Mouse (Mus musculus) B cell, adult 62 days (primary cell): ENCODE measurements around the gene Msh6. TPM values are rescaled to one million over a fixed set of nuclear protein-coding genes. Genes with fewer than 3 reads are reported as not detected.

Source experiments
- total RNA-seq: library from RNA; stranded (reverse); gene quantifications from 4 replicates; pipeline ENCODE4 v1.2.4, GENCODE M21; 2023

Gene Msh6
- 26.3 to 32.4 TPM (median 30.1 TPM) in 4 replicates for total RNA-seq

DNA sequence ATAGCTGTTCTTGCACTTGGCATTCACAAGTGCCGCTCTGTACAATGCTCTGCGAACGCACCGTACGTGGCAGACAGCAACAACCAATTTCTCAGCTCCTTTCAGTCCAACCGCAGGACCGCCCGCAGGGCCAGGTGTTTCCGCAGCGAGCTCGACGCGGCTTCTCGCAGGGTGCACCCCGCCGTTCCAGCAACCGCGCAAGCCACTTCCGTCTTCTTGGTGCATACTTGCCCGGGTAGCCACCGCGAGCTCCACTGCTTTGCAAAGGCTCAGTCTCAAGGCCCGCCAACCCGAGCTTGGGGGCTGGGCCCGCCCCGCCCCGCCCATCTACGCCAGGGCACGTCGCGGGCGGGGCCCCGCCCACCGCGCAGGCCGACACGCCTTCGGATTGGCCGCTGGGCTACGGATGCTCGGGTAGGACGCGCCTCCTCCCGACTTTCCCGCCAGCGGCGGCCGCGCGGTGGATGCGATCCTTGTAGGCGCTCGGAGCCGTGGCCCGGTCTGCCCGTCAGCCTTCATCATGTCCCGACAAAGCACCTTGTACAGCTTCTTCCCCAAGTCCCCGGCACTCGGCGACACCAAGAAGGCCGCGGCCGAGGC is at the start of gene Msh6:
Msh6 (plus strand) TSS at position 434 of the 600 bp plus-strand sequence.

Other genes starting within 250 kb of the Msh6 start
- not detected in 4 replicates for gene Kcnk12, start 177.1 kb upstream of the Msh6 start, total RNA-seq
- gene Rpl36-ps4, start 54.1 kb upstream of the Msh6 start, total RNA-seq, result not detected in 4 replicates
- gene Fbxo11, start 90.2 kb downstream of the Msh6 start, total RNA-seq, result 168 to 180 TPM (median 176 TPM) in 4 replicates